Mouse (Mus musculus): Measurements from ENCODE around the gene Alg14. TPM values are rescaled to one million over a fixed set of nuclear protein-coding genes. Genes with fewer than 3 reads are reported as not detected.

Gene Alg14
- total and polyA plus RNA-seq, 3 experiments: 6.0 to 10.2 (median 6.3) TPM

GRCm38 (mm10) chr3:121287151-121287550, 4.4 kb upstream of the Alg14 start:
- TF ChIP-seq MAX (IDR thresholded peaks at IDR 0.05; ENCODE audit: low read length) (no peak), CTCF (conservative IDR thresholded peaks at IDR 0.05 in 1 of 2, IDR thresholded peaks at IDR 0.05 in 1 of 2; ENCODE audit: low read depth in 2 of 2, low read length in 2 of 2) (peak in 1 of 2 experiments; percentile 62; a peak in 2 of 4 replicates)
- Histone ChIP-seq H3K4me2 (ENCODE audit: insufficient read depth, low read depth, poor library complexity, severe bottlenecking) (no peak overlapping the region), H3K79me2 (replicated peaks; ENCODE audit: control insufficient read depth, extremely low read depth, insufficient read depth, poor library complexity, severe bottlenecking) (no peaks in the 10 kb centered on the region), H3K36me3 (replicated peaks in 1 of 2; ENCODE audit: control insufficient read depth in 1 of 2, insufficient read depth in 1 of 2, low read length in 1 of 2) (no peaks in the 10 kb centered on the region), H3K27ac (ENCODE audit: insufficient read depth, low read depth) (no peak overlapping the region), H3K27me3 (replicated peaks) (no peaks in the 10 kb centered on the region), H3K9ac (ENCODE audit: insufficient read depth, low read depth) (no peak overlapping the region), H3K4me1 (ENCODE audit: control insufficient read depth in 1 of 2, insufficient read depth in 2 of 2) (peaks cover 0 to 6% of the 10 kb centered on the region in 2 experiments; a peak in 2 of 4 replicates), H3K4me3 (replicated peaks in 1 of 3; ENCODE audit: low read depth in 2 of 3, low read length in 2 of 3, poor library complexity in 1 of 3) (no peak overlapping the region), H3K9me3 (replicated peaks; ENCODE audit: low read length) (no peaks in the 10 kb centered on the region)
- dilution Hi-C loops (cut with MboI; ENCODE audit: extremely low pct_ligation_motif_present, extremely low pct_unique_long_range_greater_than_20kb, low sequenced_read_pairs) (no loop called here), in situ Hi-C loops (cut with MboI; ENCODE audit: low pct_ligation_motif_present, low pct_unique_long_range_greater_than_20kb, low sequenced_read_pairs) (no loop called here)
- no peak for DNase-seq (ENCODE audit: extremely low read depth)

GRCm38 (mm10) chr3:121290681-121291080, 892 bp upstream of the Alg14 start:
- DNase-seq (ENCODE audit: extremely low read depth): no peak
- Histone ChIP-seq H3K9ac (ENCODE audit: insufficient read depth, low read depth) (peak overlapping the region; percentile 90), H3K27ac (ENCODE audit: insufficient read depth, low read depth) (no peak overlapping the region), H3K9me3 (replicated peaks; ENCODE audit: low read length) (no peaks in the 10 kb centered on the region), H3K36me3 (replicated peaks in 1 of 2; ENCODE audit: control insufficient read depth in 1 of 2, insufficient read depth in 1 of 2, low read length in 1 of 2) (peaks cover 0 to 4% of the 10 kb centered on the region in 2 experiments), H3K4me2 (ENCODE audit: insufficient read depth, low read depth, poor library complexity, severe bottlenecking) (peak overlapping the region; percentile 88), H3K79me2 (replicated peaks; ENCODE audit: control insufficient read depth, extremely low read depth, insufficient read depth, poor library complexity, severe bottlenecking) (0 out of 2 replicates have a peak, but pooled peaks cover 3% of the 10 kb centered on the region), H3K4me3 (replicated peaks in 1 of 3; ENCODE audit: low read depth in 2 of 3, low read length in 2 of 3, poor library complexity in 1 of 3) (peak overlapping the region in 2 of 3 experiments; percentile 64 to 68), H3K27me3 (replicated peaks) (no peaks in the 10 kb centered on the region), H3K4me1 (ENCODE audit: control insufficient read depth in 1 of 2, insufficient read depth in 2 of 2) (peaks cover 0 to 19% of the 10 kb centered on the region in 2 experiments; a peak in 2 of 4 replicates)
- in situ Hi-C loops (cut with MboI; ENCODE audit: low pct_ligation_motif_present, low pct_unique_long_range_greater_than_20kb, low sequenced_read_pairs) (loop anchor here (5.0 kb wide), 2 partner anchors 33 to 118 kb away; partner anchors contain the start of gene Rwdd3), dilution Hi-C loops (cut with MboI; ENCODE audit: extremely low pct_ligation_motif_present, extremely low pct_unique_long_range_greater_than_20kb, low sequenced_read_pairs) (no loop called here)
- TF ChIP-seq ZNF384 (IDR thresholded peaks at IDR 0.05; ENCODE audit: low read depth, low read length) (no peak), EP300 (IDR thresholded peaks at IDR 0.05; ENCODE audit: low read length) (no peak), JUND (conservative IDR thresholded peaks at IDR 0.05; ENCODE audit: low read depth, low read length) (no peak), ZC3H11A (IDR thresholded peaks at IDR 0.05; ENCODE audit: low read depth, low read length) (no peak), E2F4 (IDR thresholded peaks at IDR 0.05; ENCODE audit: insufficient replicate concordance, low read depth, low read length) (no peak), IRF4 (IDR thresholded peaks at IDR 0.05; ENCODE audit: low read depth, low read length) (no peak), JUN (IDR thresholded peaks at IDR 0.05; ENCODE audit: insufficient read depth, low read depth, low read length) (no peak), SIN3A (IDR thresholded peaks at IDR 0.05; ENCODE audit: low read length) (no peak), ZMIZ1 (IDR thresholded peaks at IDR 0.05; ENCODE audit: low read depth, low read length) (no peak), NELFE (IDR thresholded peaks at IDR 0.05; ENCODE audit: low read depth, low read length) (no peak), POLR2A (IDR thresholded peaks at IDR 0.05; ENCODE audit: low read depth, low read length) (no peak), CHD2 (IDR thresholded peaks at IDR 0.05; ENCODE audit: low read length) (no peak), MAZ (IDR thresholded peaks at IDR 0.05; ENCODE audit: low read depth, low read length) (no peak), SMC3 (IDR thresholded peaks at IDR 0.05; ENCODE audit: low read depth, low read length) (no peak), NRF1 (IDR thresholded peaks at IDR 0.05; ENCODE audit: low read depth, low read length) (no peak), MYC (IDR thresholded peaks at IDR 0.05; ENCODE audit: low read depth, low read length) (no peak), MXI1 (IDR thresholded peaks at IDR 0.05; ENCODE audit: low read depth, low read length) (no peak), KAT2A (IDR thresholded peaks at IDR 0.05; ENCODE audit: insufficient replicate concordance, low read length) (no peak), MEF2A (IDR thresholded peaks at IDR 0.05; ENCODE audit: borderline replicate concordance, low read depth, low read length) (no peak), UBTF (IDR thresholded peaks at IDR 0.05; ENCODE audit: low read depth, low read length) (no peak)
